8 mouse cellular contexts compared by ENCODE assay signal in the genomic region with DNA sequence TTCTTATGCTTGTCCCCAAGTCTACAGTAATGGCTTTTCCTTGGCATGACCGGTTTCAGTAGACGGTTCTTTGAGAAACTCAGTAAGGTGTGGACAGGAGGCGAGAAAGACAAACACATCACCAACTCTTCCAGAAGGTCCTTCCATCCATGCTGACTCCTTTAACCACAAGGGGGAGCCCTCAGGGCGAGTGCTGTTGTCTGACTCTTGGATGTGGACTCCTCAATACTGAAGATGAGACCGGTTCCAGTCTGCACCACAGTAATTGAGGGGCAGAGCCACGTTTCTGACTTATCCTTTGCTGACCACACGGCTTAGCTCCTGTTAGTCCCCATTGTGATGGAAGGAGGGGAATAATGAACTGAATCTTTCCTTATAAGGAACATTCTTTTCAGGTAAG. TPM values are rescaled to one million over a fixed set of nuclear protein-coding genes. Genes with fewer than 3 reads are reported as not detected.
DNase-seq lines count a peak whose midpoint lies in the region; ATAC-seq and TF ChIP-seq lines count a peak whose summit lies in the region.

No protein-coding gene starts in this region.

- DNase-seq in CD4-positive helper T cell, adult 2 months (ENCODE audit: low read depth, low spot score) = peak; percentile 24
- peak; percentile 64 for DNase-seq in MEL-GATA-1-ER (ENCODE audit: extremely low read depth, low read depth)
- peak; percentile 46 to 59 for DNase-seq in cerebellum, adult 18-20 months
- peak; percentile 67 to 80 for DNase-seq in frontal cortex, postnatal 36 days (ENCODE audit: low spot score in 2 of 2)
- peak; percentile 74 for DNase-seq in kidney, adult 9 months
- peak; percentile 57 for DNase-seq in lung, adult 2 months
- DNase-seq in right cerebral cortex, postnatal 25 days = peak; percentile 28

- peaks cover 5% of the 10 kb centered on the region for H3K4me1 ChIP-seq in lung, adult 2 months (ENCODE audit: control insufficient read depth, insufficient read depth, low read length)

- peak; percentile 90 for TF ChIP-seq CTCF in lung, adult 2 months (IDR thresholded peaks at IDR 0.05; ENCODE audit: insufficient read depth, low read length)

- H3K4me3 ChIP-seq in lung, adult 2 months (replicated peaks; ENCODE audit: extremely low read depth, low read depth, low read length) = no peak overlapping the region

- whole genome bisulfite sequencing in lung, adult 2 months = 19% methylated on average over 7 of the region's 7 CpGs

- TF ChIP-seq POLR2A in lung, adult 2 months (IDR thresholded peaks at IDR 0.05; ENCODE audit: borderline replicate concordance, extremely low read depth, low read depth, low read length) = no peak

- no peak for ATAC-seq in erythroblast, adult 5-6 weeks (replicated peaks; ENCODE audit: low FRiP score, poor library complexity, severe bottlenecking)

RNA-seq across cellular contexts. Expression of a gene that starts 1.2 kb away (rescaled TPM):
- polyA plus RNA-seq in lung, adult 2 months (2012; rRNA removed) = 16.5 and 20.3 TPM in 2 replicates
- total RNA-seq in erythroblast, adult 5-6 weeks (2015; ENCODE audit: low replicate concordance) = 0.38 TPM in 1 of 2 replicates, not detected in the other
- total RNA-seq in erythroblast, adult 5-6 weeks (2017; ENCODE audit: low replicate concordance) = not detected in 2 replicates

RNA-seq across cellular contexts. Expression of a gene that starts 30.5 kb away (rescaled TPM):
- 0.92 and 1.9 TPM in 2 replicates for polyA plus RNA-seq in lung, adult 2 months (2012; rRNA removed)
- 3.5 TPM in 1 of 2 replicates, not detected in the other for total RNA-seq in erythroblast, adult 5-6 weeks (2015; ENCODE audit: low replicate concordance)
- total RNA-seq in erythroblast, adult 5-6 weeks (2017; ENCODE audit: low replicate concordance) = not detected in 2 replicates

Comparison
In these comparisons a context has a peak if more than half of its experiments do, and no peak if none do; other contexts are left out.
1. DNase-seq: peak in every context shown above with its lines; median percentile 74 in kidney, adult 9 months; 74 in frontal cortex, postnatal 36 days; 64 in MEL-GATA-1-ER; 57 in lung, adult 2 months; 52 in cerebellum, adult 18-20 months; 28 in right cerebral cortex, postnatal 25 days; 24 in CD4-positive helper T cell, adult 2 months.